Mouse (Mus musculus) MN1 (cell line): ENCODE data around the gene Nans.

Source experiments
- DNase-seq: peaks from one replicate; pipeline ENCODE4 v3.0.0-alpha.2; 2016; ENCODE audit warnings: low spot score

Gene Nans

DNA sequence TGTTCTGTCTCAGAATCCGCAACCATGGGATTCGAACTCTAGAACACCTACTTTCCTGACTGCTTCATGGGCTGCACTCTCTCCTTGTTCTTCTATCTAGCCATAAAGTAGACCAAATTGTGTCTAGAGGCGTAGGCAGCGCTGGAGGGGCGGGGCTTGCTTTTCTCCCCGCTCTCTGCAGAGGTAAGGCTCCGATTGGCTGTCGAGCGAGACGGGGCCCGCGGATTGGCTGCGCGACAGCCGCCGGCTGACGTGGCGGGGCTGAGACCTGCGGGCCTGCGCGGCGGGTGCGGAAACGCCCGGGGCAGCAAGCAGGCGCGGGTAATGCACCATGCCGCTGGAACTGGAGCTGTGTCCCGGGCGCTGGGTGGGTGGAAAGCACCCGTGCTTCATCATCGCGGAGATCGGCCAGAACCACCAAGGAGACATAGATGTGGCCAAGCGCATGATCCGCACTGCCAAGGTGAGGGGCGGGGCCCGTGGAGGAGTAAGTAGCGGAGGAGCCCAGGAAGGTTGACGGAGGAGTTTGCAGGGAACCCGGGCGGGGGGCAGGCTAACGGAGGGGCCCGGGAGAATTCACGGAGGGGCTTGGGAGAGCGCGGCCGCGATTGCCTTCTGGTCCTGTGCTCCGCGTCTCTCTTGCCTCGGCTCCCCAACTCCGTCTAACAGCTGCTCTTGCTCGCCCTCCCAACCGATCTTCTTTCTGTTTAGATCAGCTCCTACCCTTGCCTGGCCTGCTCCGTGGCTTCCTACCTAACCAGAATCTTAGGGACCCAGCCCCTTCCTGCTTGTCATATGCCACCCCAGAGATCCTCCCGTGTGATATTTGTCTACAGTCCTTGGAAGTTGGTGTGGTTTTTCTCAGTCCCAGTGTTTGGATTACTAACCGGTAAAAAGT is at the start of gene Nans:
Nans (plus strand) TSS at position 221 of the 898 bp plus-strand sequence.
- DNase-seq: peak; percentile 91

DNA sequence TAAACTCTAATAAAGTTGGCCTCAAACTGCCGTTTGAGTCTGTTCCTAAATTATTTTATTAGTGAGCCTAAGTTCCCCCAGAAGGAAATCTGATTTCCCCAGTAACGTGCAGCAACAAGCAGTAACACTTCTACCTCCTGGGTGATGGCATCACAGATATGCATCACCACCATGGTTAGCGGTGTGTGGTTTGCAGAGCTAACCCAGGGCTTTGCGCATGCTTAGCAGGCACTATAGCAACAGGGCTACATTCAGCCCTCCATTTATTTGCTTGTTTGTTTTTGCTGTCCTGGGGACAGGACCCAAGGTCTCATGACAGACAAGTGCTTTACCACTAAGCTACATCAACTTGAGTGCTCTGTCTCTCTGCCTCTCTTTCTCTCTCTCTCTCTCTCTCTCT is 46.5 kb upstream of the Nans start:
- DNase-seq: no peak

DNA sequence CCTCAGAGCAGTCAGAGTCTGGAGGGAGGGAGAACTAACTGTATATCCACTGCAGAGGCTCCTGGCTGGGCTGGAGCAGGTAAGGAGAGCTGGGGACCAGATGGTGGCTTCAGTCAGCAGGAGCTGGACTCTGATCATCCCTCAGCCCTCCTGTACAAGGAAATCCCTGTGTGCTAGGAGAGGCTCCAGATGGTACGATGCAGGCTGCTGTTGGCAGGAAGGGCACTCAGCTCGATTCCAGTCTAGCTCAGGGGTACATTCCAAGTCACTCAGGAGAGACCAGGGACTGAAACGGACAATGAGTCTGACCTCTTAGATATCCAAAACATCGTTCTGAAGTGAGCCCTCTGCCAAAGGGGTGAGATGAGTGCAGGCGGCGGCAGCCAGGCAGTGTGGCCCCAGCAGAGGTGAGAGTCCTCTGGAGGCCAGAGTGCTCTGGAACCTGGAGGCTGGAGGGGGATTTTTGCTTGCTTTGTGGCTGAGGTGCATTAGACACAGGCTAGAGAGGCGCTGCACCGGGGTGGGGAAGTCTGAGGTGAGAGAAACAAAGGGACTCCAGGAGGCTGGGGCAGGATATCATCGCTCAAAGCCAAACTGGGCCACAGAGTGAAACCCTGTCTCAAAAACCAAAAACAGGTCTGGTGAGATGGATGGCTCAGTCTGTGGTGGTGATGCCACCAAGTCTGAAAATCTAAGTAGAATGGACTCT is 43.7 kb upstream of the Nans start:
- DNase-seq: no peak

DNA sequence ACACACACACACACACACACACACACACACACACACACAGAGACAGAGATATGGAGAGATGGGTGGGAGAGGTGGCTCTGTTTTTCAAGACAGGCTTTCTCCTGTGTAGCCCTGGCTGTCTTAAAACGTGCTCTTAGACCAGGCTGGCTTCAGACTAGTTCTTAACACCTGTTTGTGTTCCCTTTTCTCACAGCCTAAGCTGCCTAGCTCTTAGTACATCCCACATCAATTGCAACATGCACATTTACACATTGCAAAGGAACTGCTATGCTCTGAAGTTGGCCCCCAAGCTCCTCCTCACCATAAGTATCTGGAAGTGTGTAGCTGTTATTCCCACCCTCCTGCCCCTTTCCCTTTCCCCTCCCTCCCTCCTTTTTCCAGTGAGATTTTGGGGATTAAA is 41.6 kb upstream of the Nans start:
- no peak for DNase-seq

DNA sequence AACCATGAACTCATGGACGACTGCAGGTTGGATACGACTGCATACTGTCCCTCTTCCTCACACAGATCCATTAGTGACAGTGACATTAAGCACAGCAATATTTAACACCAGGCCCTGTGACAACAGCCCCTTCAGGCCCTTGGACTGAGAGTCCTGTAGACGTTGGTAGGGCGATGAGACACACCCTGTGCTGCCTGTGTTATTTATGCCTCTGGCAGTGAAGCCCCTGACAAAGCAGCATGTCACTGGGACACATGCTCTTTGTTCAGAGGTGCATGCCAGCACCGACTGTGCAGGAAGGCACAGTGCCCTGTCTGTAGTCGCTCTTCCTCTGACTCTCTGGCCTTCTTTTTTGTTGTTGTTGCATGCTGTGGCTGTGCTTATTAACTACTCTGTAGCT is 40.2 kb upstream of the Nans start:
- DNase-seq: peak; percentile 12

DNA sequence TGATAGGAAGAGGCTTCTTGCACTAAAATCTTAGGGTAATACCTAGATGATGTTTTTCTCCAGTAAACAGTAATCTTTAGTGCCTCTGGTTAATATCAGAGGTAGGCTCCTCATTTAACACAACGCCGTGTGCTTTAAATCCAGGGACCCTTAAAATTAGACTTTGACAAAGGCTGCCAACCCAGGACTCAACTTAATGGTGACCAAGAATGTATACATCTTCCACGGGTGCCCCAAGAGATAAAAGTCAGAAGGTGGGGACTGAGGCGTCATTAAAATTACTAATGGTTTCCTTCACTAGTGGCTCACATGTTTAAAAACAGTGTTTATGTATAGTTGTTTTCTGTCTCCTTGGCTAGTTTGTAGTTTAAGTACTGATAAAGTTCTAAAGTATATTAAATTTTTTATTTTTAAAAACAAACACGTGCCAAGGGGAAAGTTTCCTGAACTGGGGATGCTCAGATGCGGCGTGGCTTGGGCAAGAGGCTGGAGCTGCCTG is 39.0 kb upstream of the Nans start:
- DNase-seq: no peak

DNA sequence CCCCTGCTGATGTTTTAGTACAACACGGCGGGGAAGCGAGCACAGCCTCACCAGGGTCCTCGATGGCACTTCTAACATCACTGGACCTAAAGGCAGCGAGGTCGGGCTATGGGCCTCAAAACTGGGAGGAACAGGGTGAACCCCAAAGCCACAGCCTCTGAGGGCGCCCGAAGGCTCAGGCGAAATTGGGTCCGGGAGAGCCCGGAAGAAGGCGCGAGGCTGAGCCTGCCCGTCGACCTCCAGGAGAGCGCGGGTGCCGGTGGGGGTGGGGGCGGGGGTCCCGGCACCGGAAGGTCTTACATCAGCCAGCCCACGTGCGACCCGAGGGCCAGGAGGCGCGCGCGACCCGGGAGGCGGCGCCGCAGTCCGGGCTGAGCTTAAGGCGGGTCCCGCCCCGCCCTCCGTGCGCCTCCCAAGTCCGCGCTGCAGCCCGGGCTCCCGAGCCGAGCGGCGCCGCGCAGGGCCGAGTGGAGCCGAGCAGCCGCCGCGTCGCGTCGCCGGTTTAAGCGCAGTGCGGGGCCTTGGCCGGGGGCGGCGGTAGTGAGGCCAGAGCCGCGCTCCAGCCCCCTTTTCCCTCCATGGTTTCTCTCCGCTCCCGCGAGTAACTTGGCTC is 38.4 kb upstream of the Nans start, which contains the start of gene Anp32b:
Anp32b (plus strand) TSS at position 384 of the 613 bp plus-strand sequence.
- peak; percentile 94 for DNase-seq

DNA sequence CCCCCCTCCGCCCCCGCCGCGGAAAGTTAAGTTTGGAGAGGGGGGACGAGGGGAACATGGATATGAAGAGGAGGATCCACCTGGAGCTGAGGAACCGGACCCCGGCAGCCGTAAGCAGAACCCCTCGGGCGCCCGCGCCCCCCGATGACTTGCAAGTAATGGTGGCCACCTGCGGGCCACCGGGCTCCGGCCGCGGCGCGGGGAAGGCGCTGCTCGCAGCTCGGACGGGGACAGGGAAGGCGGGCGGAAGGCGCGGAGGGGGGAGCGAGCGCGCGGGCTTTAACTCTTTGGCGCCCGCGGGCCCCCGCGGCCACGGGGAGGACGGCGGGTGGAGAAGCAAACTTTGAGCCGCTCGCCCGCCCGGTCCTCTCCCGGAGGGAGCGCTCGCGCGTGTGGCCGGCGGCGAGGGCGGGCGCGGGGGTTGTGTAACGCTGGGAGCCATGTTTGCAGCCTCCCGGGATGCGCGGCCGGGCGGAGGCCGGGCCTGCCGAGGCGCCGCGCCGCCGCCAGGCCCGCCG is 37.7 kb upstream of the Nans start:
- DNase-seq: no peak

DNA sequence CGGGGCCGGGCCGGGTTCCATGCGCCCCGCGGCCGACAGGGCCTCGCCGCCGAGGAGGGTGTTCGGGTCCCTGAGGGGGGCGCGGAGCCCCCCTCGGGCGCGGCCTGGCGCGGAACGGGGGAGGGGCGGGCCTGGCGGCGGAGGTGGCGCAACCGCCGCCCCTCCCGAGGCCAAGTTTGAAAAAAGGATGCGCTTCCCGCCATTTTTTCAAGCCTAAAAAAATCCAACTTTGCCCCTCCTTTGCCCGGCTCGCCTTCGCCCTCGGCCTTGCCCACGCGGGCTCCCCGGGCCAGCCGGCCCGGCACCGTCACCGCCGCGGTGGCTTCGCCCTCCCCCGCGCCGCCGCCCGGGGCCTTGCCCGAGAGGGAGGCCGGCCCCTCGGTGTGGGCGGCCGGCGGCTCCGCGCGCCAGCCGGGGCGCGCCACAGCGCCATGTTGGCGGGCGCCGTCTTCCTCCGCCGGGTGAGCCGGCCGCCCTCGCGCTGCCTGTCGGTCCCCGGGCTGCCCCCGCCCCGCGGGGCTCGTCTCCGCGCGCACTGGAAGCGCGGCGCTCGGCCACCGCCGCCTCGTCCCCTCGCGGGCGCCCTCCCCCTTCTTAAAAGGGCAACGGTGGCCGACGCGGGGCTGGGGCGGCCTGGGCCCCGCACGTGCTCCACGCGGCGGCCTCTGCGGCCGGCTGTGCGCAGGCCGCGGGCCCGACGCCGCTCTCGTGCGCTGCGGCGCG is 37.1 kb upstream of the Nans start:
- peak; percentile 78 for DNase-seq

DNA sequence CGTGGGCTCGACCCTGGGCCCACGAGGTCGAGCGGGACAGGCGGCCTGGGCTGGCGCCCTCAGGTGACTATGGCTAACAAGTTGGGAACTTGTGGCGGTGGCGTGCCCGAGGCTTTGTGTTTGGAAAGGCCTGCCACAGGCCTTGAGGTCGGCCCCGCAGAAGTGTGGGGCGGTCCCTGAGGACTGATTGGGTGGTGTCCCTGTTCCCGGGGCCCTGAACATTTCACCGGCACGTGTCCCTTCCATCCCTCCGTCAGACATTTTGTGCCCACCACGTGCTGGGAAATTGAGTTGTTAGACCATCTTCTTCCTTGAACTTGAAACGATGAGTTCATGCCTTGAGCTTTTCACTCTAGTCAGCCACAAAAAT is 36.6 kb upstream of the Nans start:
- peak; percentile 80 for DNase-seq

DNA sequence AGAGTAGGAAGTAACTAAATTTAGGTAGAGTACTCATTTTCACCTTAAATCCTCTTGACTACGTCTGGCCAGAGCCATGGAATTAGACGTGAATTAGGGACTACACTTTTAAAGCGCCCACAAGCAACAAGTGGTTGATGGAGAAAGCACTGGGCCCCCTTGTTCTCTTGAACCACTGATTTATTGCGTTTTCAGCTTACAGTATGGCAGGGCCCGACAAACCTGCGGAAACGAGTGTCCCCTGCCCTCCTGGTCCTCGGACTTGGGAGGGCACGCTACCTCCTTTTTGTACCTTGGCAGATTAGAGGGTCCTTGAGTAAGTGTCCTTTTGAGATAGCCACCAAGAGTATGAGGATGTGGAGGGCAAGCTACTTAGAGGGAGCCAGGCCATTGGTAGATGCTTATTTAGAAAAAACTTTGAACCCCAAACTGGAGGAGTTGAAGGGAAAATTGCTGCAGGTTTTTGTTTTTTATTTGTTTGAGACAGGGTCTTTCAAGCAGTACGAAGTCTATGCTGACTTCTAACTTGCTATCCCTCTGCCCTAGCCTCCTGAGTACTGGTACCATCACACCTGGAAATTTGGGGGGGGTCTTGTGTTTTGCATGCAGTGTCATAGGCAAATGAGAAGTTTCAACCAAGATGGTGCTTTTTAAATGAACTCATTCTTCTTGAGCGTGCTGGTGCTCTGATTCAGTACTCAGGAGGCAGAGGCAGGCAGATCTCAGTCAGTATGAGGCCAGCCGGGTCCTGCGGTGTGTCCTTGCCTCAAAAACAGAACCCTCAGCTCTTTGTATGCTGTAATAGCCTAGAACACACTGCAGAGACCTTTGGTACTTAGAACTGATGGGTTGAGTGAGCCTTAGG is 36.0 kb upstream of the Nans start:
- peak; percentile 12 for DNase-seq

DNA sequence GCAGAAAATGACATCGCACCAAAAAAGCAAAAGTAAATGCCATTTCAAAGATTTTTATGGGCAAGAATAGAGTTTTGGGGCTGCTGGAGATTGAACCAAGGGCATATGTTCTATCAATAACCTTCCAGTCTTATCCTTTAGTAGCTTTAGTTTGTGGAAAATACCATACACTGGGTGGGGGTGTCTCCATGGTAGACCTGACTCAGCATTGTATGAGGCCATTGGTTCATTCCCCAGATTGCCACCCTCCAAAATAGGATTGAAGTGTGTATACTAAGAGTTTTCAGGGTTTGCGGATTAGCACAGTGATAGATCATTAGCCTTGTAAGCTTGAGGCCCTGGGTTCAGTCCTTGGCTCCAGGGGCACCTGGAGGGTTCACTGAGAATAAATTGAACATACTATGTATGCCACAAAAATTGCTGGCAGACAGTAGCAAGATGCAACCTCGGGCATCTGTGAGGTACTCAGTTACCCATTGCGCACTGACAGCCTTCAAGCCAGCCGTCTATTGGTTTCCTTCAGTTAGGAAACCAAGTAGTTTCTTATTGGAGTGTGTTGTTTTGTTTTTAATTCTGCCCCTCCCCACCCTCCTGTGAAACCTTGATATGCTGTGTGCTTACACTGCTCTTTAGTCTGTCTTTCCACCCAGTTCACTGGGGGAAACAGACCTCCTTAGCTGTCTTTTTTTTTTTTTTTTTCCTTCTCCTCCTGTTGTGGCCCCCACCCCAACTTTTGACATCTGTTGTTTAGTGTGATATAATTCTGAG is 34.8 kb upstream of the Nans start:
- DNase-seq: no peak

DNA sequence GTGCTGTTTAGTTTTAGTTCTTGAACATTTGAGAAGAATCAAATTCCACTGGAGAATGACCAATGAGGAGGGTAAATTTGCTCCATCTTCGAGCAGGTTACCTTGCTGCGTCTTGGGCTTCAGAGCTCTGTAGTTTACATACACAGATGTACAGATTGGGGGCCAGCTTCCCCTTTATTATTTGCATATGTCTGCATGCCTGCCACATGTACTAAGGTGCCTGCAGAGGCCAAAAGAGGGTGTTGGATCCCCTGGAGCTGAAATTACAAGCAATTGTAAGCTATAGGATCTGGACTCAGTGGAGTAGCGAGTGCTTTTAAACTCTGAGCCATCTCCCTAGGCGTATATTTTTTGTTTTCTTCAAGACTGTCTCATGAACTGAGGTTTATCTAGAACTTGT is 32.3 kb upstream of the Nans start:
- DNase-seq: no peak

DNA sequence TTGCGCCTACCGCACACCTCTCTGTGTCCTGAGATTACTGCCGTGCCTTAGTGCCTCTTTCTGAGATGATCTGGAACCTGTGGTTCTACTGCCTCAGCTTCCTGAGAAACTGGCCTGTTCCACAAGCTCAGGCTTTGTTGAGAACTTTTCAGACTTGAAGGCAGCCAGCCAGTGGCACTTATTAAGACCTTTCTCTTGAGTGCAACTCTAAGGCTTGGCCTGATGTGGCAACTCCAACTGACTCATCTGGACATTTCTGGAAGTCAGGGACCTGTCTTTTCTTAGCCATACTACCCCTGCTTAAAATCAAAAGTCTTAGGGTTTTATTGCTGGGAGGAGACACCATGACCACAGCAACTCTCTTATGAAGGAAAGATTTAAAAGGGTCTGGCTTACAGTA is 31.9 kb upstream of the Nans start:
- no peak for DNase-seq

DNA sequence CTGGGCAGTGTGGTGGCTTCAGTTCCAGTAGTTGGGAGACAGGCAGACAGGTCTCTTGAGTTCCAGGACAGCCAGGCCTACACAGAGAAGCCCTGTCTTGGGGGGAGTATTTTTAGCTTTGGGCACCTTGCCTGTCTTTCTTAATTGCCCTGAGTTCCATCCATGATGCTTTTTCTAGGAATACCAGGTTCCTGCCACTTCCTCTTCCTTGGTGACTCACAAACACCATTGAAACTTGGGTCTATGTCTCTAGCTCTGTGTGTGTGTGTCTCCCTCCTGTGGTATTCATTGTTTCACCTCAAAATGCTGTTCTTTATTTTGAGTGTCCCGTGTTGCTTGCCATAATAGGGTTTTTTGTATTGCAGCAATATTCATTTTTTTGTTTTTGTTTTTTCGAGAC is 30.6 kb upstream of the Nans start:
- no peak for DNase-seq

DNA sequence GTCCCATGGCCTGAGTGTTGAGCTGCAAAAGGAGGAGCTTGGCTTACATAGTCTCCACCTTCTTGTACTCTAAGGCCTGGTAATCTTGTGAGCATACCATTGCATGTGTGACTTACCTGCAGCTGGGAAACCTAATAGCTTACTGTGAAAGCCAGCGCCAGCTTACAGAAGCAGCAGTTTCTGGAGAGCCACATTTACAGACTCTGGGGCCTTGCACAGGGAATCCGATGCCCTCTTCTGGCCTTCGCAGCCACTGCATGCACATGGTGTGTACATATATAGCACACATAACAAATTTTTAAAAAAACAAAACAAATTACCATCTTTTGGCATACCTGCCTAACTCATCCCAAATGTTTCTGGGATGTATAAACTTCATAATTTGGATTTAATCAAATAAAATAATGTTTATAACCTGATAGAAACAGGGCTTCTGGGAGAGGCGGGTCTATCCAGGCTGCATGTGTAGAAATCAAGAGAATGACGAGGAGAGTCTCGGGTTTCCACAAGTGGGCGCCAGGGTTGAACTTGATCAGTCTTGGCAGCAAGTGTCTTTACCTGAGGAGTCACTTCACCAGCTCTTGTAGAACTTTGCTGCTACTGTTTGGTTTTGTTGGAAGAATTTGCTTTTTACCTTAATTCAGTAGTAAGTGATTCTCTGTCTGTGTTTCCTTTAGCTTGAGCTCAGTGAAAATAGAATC is 25.8 kb upstream of the Nans start:
- DNase-seq: no peak

DNA sequence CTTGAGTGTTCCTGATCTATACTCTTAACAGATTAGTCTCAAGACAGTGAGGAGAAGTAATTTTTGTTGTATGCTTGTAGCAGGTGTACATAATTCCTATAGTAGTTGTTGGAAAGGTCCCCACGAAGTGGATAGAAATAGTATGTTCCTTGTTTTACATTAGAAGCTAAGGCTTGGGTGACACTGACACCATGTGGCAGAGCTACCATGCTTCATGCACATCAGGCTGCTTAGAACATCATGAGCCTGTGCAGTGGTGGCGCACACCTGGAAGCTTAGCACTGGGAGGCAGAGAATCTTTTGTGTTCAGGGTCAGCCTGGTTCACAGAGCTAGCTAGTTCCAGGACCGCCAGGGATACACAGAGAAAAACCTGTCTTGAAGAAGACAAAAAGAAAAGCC is 23.3 kb upstream of the Nans start:
- DNase-seq: no peak

DNA sequence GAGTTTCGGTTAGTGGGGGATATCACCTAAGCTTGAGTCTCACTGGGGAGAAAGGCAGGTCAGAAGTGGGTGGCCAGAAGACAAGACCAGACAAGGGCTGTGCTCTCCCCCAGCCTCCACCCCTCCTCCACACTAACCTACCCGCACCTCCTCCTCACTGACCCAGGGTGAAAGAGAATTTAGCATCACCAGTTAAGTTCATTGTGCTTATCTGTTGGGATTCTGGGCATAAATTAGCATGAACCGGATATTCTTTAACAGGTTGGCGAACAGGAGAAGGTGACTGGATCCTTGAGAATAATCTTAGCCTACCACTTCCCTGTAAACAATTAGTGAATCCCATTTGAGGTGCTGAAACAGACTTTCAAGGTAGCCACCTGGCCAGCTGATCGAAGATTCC is 13.9 kb upstream of the Nans start:
- DNase-seq: no peak

DNA sequence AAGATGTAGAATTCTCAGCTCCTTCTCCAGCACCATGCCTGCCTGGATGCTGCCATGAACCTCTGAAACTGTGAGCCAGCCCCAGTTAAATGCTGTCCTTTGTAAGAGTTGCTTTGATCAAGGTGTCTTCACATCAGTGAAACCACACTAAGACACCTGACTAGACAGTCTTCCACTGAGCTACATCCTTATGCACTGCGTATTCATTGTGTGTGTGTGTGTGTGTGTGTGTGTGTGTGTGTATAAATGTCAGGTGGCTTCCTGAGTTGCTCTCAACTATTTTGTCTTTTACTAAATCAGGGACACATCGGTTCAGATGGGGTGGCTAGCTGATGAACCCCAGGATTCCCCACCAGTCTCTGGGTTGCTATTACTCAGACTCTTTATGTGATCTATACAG is 10.0 kb upstream of the Nans start:
- DNase-seq: no peak
